Mouse (Mus musculus): ENCODE data around the gene Srsf10.

Gene Srsf10

GRCm38 (mm10) chr4:135913433-135913832 lies 57.9 kb downstream of the Srsf10 start:
- no peak for DNase-seq (ENCODE audit: low read depth, low spot score)

GRCm38 (mm10) chr4:135918635-135919279 lies 63.2 kb downstream of the Srsf10 start:
- no peak for DNase-seq (ENCODE audit: low read depth, low spot score)

- no peak for DNase-seq (ENCODE audit: low read depth, low spot score)
These were observed 63.7 kb downstream of the Srsf10 start for GRCm38 (mm10) chr4:135919280-135919639.

Measured in forelimb bud, embryonic 11.5 days (tissue).